Mouse (Mus musculus): ENCODE data around the gene Slc1a5. TPM values are rescaled to one million over a fixed set of nuclear protein-coding genes. Genes with fewer than 3 reads are reported as not detected.

Gene Slc1a5
- polyA plus RNA-seq, 1 experiment = 22.4 TPM

DNA sequence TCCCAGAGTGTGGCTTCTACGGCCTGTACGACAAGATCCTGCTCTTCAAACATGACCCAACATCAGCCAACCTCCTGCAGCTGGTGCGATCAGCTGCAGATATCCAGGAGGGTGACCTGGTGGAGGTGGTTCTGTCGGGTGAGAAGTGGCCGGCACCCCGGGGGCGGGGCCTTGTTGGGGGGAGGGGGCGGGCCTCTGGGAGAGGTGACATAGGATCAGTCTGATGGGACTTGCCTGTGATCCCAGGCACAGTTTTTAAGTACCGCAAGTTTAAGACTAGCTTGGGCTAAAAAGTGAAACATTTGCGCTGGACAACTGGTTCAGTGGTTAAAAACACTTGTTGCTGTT lies 64.7 kb downstream of the Slc1a5 start:
- TF ChIP-seq GATA1 (IDR thresholded peaks at IDR 0.05; ENCODE audit: low read length) = no peak

DNA sequence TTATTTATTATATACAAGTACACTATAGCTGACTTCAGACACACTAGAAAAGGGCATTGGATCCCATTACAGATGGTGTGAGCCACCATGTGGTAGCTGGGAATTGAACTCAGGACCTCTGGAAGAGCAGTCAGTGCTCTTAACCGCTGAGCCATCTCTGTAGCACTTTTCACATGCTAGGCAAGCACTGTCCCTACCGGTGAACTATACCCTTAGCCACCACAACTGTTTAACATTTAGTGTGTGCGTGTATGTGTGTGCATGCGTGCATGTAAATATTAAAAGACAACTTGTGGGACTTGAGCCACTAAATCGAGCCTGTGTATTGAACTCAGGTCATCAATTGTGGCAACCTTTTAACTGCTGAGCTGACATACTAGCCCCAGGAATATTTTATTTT lies 65.6 kb downstream of the Slc1a5 start:
- no peak for TF ChIP-seq GATA1 (IDR thresholded peaks at IDR 0.05; ENCODE audit: low read length)

DNA sequence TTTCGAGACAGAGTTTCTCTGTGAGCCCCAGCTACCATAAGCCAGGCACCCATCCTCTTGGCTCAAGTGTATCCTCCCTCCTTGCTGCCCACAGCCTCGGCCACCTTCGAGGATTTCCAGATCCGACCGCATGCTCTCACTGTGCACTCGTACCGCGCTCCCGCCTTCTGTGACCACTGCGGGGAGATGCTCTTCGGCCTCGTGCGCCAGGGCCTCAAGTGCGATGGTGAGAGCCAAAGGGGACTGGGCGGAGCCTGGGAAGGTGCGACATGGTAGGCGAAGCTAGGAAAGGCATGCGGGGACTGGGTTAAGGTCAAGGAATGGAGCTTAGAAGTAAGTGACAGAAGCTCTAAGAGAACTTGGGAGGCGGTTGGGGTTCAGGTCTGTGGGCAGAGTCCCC lies 66.4 kb downstream of the Slc1a5 start:
- no peak for TF ChIP-seq GATA1 (IDR thresholded peaks at IDR 0.05; ENCODE audit: low read length)

Other genes with a start within 250 kb of the Slc1a5 start
- gene Arhgap35, start 166.3 kb upstream of the Slc1a5 start, polyA plus RNA-seq (2012) = 4.0 and 7.7 TPM in 2 replicates
- not detected in 2 replicates for gene Ceacam15, start 105.6 kb upstream of the Slc1a5 start, polyA plus RNA-seq (2012)
- gene Ceacam9, start 59.4 kb upstream of the Slc1a5 start, polyA plus RNA-seq (2012) = not detected in 2 replicates
- gene Ap2s1, start 42.9 kb upstream of the Slc1a5 start, polyA plus RNA-seq (2012) = 642 and 939 TPM in 2 replicates
- gene Strn4, start 34.5 kb downstream of the Slc1a5 start, polyA plus RNA-seq (2012) = 136 and 156 TPM in 2 replicates
- gene Fkrp, start 35.4 kb downstream of the Slc1a5 start, polyA plus RNA-seq (2012) = 49.0 and 51.5 TPM in 2 replicates
- 16.1 and 29.6 TPM in 2 replicates for gene Prkd2, start 61.6 kb downstream of the Slc1a5 start, polyA plus RNA-seq (2012)
- 0.23 and 0.45 TPM in 2 replicates for gene Dact3, start 94.0 kb downstream of the Slc1a5 start, polyA plus RNA-seq (2012)
- gene Gng8, start 110.4 kb downstream of the Slc1a5 start, polyA plus RNA-seq (2012) = not detected in 2 replicates
- 1.4 and 1.7 TPM in 2 replicates for gene Ptgir, start 125.2 kb downstream of the Slc1a5 start, polyA plus RNA-seq (2012)
- 1,990 and 2,185 TPM in 2 replicates for gene Calm3, start 142.8 kb downstream of the Slc1a5 start, polyA plus RNA-seq (2012)
- gene Pnmal2, start 163.3 kb downstream of the Slc1a5 start, polyA plus RNA-seq (2012) = not detected in 2 replicates
- gene Pnmal1, start 178.3 kb downstream of the Slc1a5 start, polyA plus RNA-seq (2012) = not detected in 2 replicates
- not detected in 2 replicates for gene Gm42372, start 201.7 kb downstream of the Slc1a5 start, polyA plus RNA-seq (2012)
- 5.6 and 6.8 TPM in 2 replicates for gene Ccdc8, start 211.4 kb downstream of the Slc1a5 start, polyA plus RNA-seq (2012)
- gene Ppp5c, start 246.6 kb downstream of the Slc1a5 start, polyA plus RNA-seq (2012) = 155 and 165 TPM in 2 replicates